Mouse (Mus musculus): ENCODE data around the gene Babam2. TPM values are rescaled to one million over a fixed set of nuclear protein-coding genes. Genes with fewer than 3 reads are reported as not detected.

Gene Babam2
- total RNA-seq, 2 experiments from 2014 or later = 31.2 to 32.1 TPM

GRCm38 (mm10) chr5:32013053-32013452 lies 315.6 kb downstream of the Babam2 start:
- intact Hi-C loops (cut with DNase I) = no loop called here

GRCm38 (mm10) chr5:32014786-32015185 lies 317.3 kb downstream of the Babam2 start:
- DNase-seq (ENCODE audit: low spot score) = no peak
- intact Hi-C loops (cut with DNase I) = no loop called here

More at GRCm38 (mm10) chr5:32013053-32013452, 315.6 kb downstream of the Babam2 start:
- DNase-seq (ENCODE audit: low spot score) = no peak

- no peak for DNase-seq (ENCODE audit: low spot score)
- intact Hi-C loops (cut with DNase I) = no loop called here
These were observed 318.5 kb downstream of the Babam2 start for GRCm38 (mm10) chr5:32015949-32016478.

GRCm38 (mm10) chr5:32017686-32018085 lies 320.2 kb downstream of the Babam2 start:
- intact Hi-C loops (cut with DNase I) = no loop called here
- DNase-seq (ENCODE audit: low spot score) = no peak

GRCm38 (mm10) chr5:32018276-32018675 lies 320.8 kb downstream of the Babam2 start:
- DNase-seq (ENCODE audit: low spot score) = no peak
- intact Hi-C loops (cut with DNase I) = no loop called here

GRCm38 (mm10) chr5:32029834-32030433 lies 332.4 kb downstream of the Babam2 start:
- no peak for DNase-seq (ENCODE audit: low spot score)
- intact Hi-C loops (cut with DNase I) = loop anchor here (5.0 kb wide), 1 partner anchor 78 kb away; no protein-coding TSS in a partner anchor

- no peak for DNase-seq (ENCODE audit: low spot score)
- intact Hi-C loops (cut with DNase I) = loop anchor here (5.0 kb wide), 1 partner anchor 81 kb away; no protein-coding TSS in a partner anchor
These were observed 335.7 kb downstream of the Babam2 start for GRCm38 (mm10) chr5:32033185-32033584.

GRCm38 (mm10) chr5:32033621-32034020 lies 336.1 kb downstream of the Babam2 start:
- no peak for DNase-seq (ENCODE audit: low spot score)
- intact Hi-C loops (cut with DNase I) = loop anchor here (5.0 kb wide), 1 partner anchor 81 kb away; no protein-coding TSS in a partner anchor

- intact Hi-C loops (cut with DNase I) = loop anchor here (5.0 kb wide), 1 partner anchor 82 kb away; no protein-coding TSS in a partner anchor
These were observed 337.1 kb downstream of the Babam2 start for GRCm38 (mm10) chr5:32034475-32035054.

GRCm38 (mm10) chr5:32035721-32036320 lies 338.3 kb downstream of the Babam2 start:
- DNase-seq (ENCODE audit: low spot score) = no peak
- intact Hi-C loops (cut with DNase I) = no loop called here

More at GRCm38 (mm10) chr5:32034475-32035054, 337.1 kb downstream of the Babam2 start:
- no peak for DNase-seq (ENCODE audit: low spot score)

- intact Hi-C loops (cut with DNase I) = no loop called here
- DNase-seq (ENCODE audit: low spot score) = no peak
These were observed 339.4 kb downstream of the Babam2 start for GRCm38 (mm10) chr5:32036896-32037295.

- intact Hi-C loops (cut with DNase I) = no loop called here
- no peak for DNase-seq (ENCODE audit: low spot score)
These were observed 340.1 kb downstream of the Babam2 start for GRCm38 (mm10) chr5:32037546-32037945.

GRCm38 (mm10) chr5:32038994-32039393 lies 341.5 kb downstream of the Babam2 start:
- intact Hi-C loops (cut with DNase I) = no loop called here
- no peak for DNase-seq (ENCODE audit: low spot score)

GRCm38 (mm10) chr5:32039511-32039910 lies 342.0 kb downstream of the Babam2 start:
- no peak for DNase-seq (ENCODE audit: low spot score)
- intact Hi-C loops (cut with DNase I) = no loop called here

- no peak for DNase-seq (ENCODE audit: low spot score)
- intact Hi-C loops (cut with DNase I) = no loop called here
These were observed 345.7 kb downstream of the Babam2 start for GRCm38 (mm10) chr5:32043153-32043552.

GRCm38 (mm10) chr5:32043996-32044395 lies 346.5 kb downstream of the Babam2 start:
- intact Hi-C loops (cut with DNase I) = no loop called here

GRCm38 (mm10) chr5:32051899-32052298 lies 354.4 kb downstream of the Babam2 start:
- DNase-seq (ENCODE audit: low spot score) = no peak
- intact Hi-C loops (cut with DNase I) = no loop called here

More at GRCm38 (mm10) chr5:32043996-32044395, 346.5 kb downstream of the Babam2 start:
- no peak for DNase-seq (ENCODE audit: low spot score)

- intact Hi-C loops (cut with DNase I) = no loop called here
These were observed 355.0 kb downstream of the Babam2 start for GRCm38 (mm10) chr5:32052467-32052866.

GRCm38 (mm10) chr5:32053476-32053875 lies 356.0 kb downstream of the Babam2 start:
- intact Hi-C loops (cut with DNase I) = no loop called here
- DNase-seq (ENCODE audit: low spot score) = no peak

More at GRCm38 (mm10) chr5:32052467-32052866, 355.0 kb downstream of the Babam2 start:
- no peak for DNase-seq (ENCODE audit: low spot score)

- intact Hi-C loops (cut with DNase I) = no loop called here
- no peak for DNase-seq (ENCODE audit: low spot score)
These were observed 358.2 kb downstream of the Babam2 start for GRCm38 (mm10) chr5:32055676-32056075.

GRCm38 (mm10) chr5:32056126-32056525 lies 358.6 kb downstream of the Babam2 start:
- intact Hi-C loops (cut with DNase I) = no loop called here
- DNase-seq (ENCODE audit: low spot score) = no peak
